Mouse (Mus musculus) erythroblast, embryonic 14.5 days (primary cell): ENCODE data around the gene Arhgef40. TPM values are rescaled to one million over a fixed set of nuclear protein-coding genes. Genes with fewer than 3 reads are reported as not detected.
A peak's percentile ranks its signal among the peaks of the same experiment; 100 is the strongest.

Experiments
- H3K27me3 ChIP-seq: 2 replicates; pipeline ENCODE4 v1.6.1; 2012; ENCODE audit warnings: inconsistent platforms; ENCODE audit not compliant: control insufficient read depth
- H3K36me3 ChIP-seq: 2 replicates; pipeline ENCODE4 v1.6.1; 2012; ENCODE audit warnings: mild to moderate bottlenecking, inconsistent platforms; ENCODE audit not compliant: control insufficient read depth
- H3K4me1 ChIP-seq: 2 replicates; pipeline ENCODE4 v1.6.1; 2012; ENCODE audit warnings: inconsistent platforms; ENCODE audit not compliant: control insufficient read depth
- H3K4me3 ChIP-seq: replicated peaks from 2 replicates; pipeline ENCODE3; 2012; ENCODE audit warnings: moderate library complexity, mild to moderate bottlenecking, inconsistent platforms
- H3K9me3 ChIP-seq: 2 replicates; pipeline ENCODE4 v1.6.1; 2012; ENCODE audit warnings: low read length, inconsistent platforms, mixed read lengths; ENCODE audit not compliant: control insufficient read depth
- GATA1 ChIP-seq: IDR thresholded peaks from 2 replicates; pipeline ENCODE4 v1.6.1; 2012; ENCODE audit warnings: low read length, inconsistent platforms, mixed read lengths
- TAL1 ChIP-seq: IDR thresholded peaks from 3 replicates; pipeline ENCODE4 v1.6.1; 2012; ENCODE audit warnings: low read length, inconsistent platforms, mixed read lengths
- polyA plus RNA-seq: library from polyadenylated mRNA; stranded (reverse); fragments of >175 nt; gene quantifications from 2 replicates; pipeline ENCODE4 v1.2.3, GENCODE M21; 2012

The Arhgef40 gene
- polyA plus RNA-seq, 1 experiment = 5.6 TPM

DNA sequence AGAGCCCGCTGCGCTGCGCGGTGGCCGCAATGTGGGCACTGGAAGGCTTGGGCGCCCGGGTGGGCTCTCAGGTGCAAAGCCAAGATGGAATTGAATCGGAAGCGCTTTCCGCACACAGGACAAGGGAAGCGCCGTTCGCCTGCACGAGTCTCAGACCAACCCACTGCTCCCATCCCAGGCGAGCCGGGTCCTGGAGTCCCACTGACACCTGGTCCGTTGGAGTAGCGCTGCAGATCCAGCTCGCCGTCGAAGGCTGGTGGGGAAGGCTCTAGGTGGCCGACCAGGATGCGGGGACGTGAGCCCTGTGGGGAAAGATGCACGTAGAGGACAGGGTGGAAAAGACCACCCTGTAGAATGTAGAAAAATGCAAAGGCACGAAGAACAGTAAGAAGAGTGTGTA, 24.8 kb downstream of the Arhgef40 start:
- peaks cover 45% of the 10 kb centered on the region for H3K36me3 ChIP-seq
- peaks cover 17% of the 10 kb centered on the region for H3K4me1 ChIP-seq
- TF ChIP-seq TAL1 = no peak
- TF ChIP-seq GATA1 = no peak
- H3K4me3 ChIP-seq = no peak overlapping the region
- H3K27me3 ChIP-seq = peaks cover 6% of the 10 kb centered on the region
- H3K9me3 ChIP-seq = no peaks in the 10 kb centered on the region

DNA sequence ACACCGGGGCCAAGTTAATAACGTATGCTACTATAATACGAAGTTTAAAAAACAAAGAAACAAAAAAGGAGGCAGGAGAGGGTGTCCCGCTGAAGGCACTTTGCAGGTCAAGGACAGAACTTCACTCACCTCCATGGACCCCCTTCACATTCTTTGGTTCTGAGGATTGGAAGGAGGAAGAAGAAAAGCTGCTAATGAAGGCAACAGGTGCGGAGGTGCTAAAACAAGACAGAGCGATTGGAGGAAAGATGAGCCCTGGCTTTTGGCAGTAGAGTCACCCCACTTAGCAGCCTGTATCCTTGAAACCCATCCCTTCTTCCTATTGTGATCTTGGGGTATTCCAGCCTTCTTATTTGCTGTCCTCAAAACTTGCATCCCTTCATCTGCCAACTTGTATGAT, 25.3 kb downstream of the Arhgef40 start:
- no peak for TF ChIP-seq TAL1
- no peak for TF ChIP-seq GATA1
- no peaks in the 10 kb centered on the region for H3K9me3 ChIP-seq
- H3K4me1 ChIP-seq = peaks cover 19% of the 10 kb centered on the region
- no peak overlapping the region for H3K4me3 ChIP-seq
- H3K36me3 ChIP-seq = peaks cover 40% of the 10 kb centered on the region
- H3K27me3 ChIP-seq = peaks cover 6% of the 10 kb centered on the region

DNA sequence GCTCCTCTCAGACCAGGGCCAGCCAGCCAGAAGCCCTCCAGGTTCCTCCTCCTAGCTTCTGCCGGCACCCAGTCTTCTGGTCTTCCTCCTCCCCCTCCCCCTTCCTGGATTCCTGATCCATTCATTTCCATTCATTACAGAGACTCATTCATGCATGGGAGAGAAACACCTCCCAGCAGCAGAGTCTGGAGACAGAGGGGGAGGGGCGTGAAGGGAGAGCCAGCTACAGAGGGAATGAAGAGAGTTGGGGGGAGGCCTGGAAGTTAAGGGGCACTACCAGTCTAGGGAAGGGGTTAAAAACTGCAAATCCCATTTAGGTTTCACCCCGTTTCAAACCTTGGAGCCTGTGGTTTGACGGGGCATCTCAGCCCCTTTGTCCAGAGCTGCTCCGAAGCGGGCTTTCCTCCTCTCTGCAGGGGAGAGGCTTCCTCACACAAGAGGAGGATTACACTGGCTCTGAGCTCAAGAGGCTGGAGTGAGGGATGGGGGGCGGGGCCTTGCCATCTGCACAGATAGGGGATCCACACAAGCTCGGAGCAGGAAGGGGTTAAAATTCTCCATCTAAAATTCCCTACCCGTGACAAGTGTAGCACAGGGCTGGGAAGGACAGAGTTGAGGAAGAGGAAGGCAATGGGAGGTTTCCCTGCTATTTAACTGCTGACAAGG, 26.1 kb downstream of the Arhgef40 start:
- no peak for TF ChIP-seq GATA1
- no peak for TF ChIP-seq TAL1
- Histone ChIP-seq H3K36me3 (peaks cover 34% of the 10 kb centered on the region), H3K4me1 (peaks cover 27% of the 10 kb centered on the region), H3K9me3 (no peaks in the 10 kb centered on the region), H3K27me3 (peaks cover 6% of the 10 kb centered on the region), H3K4me3 (no peak overlapping the region)

DNA sequence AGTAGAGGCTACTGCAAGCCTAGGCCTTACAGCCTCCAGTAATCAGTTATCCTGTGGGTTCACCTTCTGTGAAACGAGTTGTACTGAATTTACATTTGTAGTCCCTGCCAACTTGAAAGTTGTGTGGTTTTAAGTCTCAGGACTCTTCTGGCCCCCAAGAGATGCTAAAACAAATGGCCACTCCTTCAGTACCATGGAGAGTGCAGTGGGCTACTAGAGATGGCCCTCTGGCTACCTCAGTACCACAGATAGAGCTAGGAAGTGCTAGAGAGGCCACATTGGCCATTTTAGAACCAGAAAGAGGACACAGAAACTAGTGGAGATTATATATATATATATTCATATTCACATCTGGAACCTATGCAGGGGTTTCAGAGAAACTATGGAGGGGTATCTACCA, 27.2 kb downstream of the Arhgef40 start:
- peaks cover 24% of the 10 kb centered on the region for H3K36me3 ChIP-seq
- peaks cover 6% of the 10 kb centered on the region for H3K27me3 ChIP-seq
- H3K4me1 ChIP-seq = peaks cover 35% of the 10 kb centered on the region
- no peak for TF ChIP-seq GATA1
- TF ChIP-seq TAL1 = no peak
- H3K9me3 ChIP-seq = no peaks in the 10 kb centered on the region
- H3K4me3 ChIP-seq = no peak overlapping the region

DNA sequence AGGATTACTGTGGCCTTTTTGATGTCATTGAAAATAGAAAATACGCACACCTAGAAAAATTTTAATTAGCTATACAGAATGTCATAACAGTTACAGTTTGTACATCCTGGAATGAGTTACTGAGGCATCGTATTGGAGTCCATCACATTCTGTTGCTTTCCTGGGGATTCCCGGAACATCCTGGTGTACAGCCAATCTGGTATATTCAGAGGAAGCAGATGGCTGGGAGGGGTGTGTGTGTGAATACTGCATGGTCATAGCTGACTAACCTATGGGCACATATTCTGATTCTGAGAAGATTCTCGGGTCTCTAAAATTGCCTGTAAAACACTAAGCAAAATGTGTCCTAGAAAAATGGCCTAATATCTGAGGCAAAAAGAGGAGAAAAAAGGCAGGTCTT, 27.6 kb downstream of the Arhgef40 start:
- peaks cover 6% of the 10 kb centered on the region for H3K27me3 ChIP-seq
- peaks cover 39% of the 10 kb centered on the region for H3K4me1 ChIP-seq
- no peak overlapping the region for H3K4me3 ChIP-seq
- H3K36me3 ChIP-seq = peaks cover 24% of the 10 kb centered on the region
- no peaks in the 10 kb centered on the region for H3K9me3 ChIP-seq
- TF ChIP-seq GATA1 (no peak), TAL1 (no peak)

DNA sequence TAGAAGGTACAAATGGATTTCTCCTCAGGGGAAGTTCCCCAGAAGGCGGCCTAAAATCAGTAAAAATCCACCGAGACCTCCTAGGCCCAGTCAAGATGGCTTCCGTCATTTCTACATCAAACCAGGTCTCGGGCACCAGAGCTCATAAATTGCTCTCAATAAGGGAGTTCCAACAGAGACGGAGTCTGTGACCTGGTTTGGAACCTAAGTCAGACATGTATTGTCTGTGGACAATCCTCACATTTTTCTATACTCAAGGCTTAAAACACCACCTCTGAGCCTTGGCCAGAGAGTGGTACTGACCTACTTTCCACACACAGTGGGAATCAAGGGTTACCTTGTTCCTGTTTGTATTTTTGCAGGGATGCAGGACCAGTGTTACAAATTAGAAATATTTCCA, 28.0 kb downstream of the Arhgef40 start:
- TF ChIP-seq TAL1 (no peak), GATA1 (no peak)
- Histone ChIP-seq H3K36me3 (peaks cover 21% of the 10 kb centered on the region), H3K4me3 (no peak overlapping the region), H3K27me3 (peaks cover 6% of the 10 kb centered on the region), H3K4me1 (peaks cover 40% of the 10 kb centered on the region), H3K9me3 (no peaks in the 10 kb centered on the region)

DNA sequence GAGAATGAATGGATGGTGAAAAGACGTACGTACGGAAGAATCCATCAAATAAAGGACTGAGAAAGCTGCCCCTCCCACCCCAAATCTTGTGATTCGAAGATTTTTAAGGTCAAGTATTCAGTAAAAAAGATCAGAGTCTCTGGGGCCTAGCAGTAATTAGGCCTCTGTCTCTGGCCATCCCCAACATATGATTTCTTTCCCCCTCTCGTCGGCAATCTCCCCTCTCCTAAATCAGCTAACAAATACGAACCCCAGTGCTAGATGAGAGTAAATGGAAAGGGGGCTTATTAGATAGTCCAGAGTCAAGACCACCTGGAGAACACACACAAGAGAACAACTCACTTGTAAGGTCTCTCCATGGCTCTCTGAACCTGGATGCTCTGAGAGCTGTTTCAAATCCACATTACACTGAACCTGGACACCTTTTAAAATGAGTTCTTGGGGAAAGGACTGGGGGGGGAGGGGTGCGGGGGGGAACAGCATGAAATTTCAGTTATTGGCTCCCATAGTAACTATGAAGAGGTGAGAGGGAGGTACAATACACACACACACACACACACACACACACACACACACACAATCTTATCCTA, 28.6 kb downstream of the Arhgef40 start:
- peaks cover 40% of the 10 kb centered on the region for H3K4me1 ChIP-seq

DNA sequence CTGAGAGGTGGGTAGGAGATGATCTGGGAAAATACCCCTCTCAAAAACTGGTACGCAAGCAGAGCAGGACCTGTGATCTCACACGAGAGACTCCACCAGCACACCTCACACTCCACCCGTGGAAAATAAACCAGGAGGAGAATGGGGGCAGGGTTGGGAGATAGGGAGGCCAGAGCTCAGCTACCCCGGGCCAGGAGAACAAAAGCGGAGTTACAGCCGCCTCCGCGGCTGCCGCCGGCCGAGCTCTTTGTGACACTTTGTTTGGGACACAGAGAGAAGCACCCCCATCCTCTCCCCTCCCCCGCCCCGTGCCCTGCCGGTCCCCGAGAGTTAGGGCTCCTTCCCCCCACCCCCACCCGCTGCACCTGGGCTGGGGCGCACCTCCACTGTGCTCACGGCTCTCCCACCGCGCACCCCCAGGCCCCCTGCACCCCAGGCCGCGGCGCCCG, 29.3 kb downstream of the Arhgef40 start:
- TF ChIP-seq TAL1 (no peak), GATA1 (no peak)
- Histone ChIP-seq H3K4me3 (peak overlapping the region; percentile 40), H3K4me1 (peaks cover 44% of the 10 kb centered on the region), H3K9me3 (no peaks in the 10 kb centered on the region), H3K36me3 (peaks cover 20% of the 10 kb centered on the region), H3K27me3 (peaks cover 6% of the 10 kb centered on the region)

More for the DNA sequence above, 28.6 kb downstream of the Arhgef40 start:
- Histone ChIP-seq H3K9me3 (no peaks in the 10 kb centered on the region), H3K27me3 (peaks cover 6% of the 10 kb centered on the region), H3K4me3 (no peak overlapping the region), H3K36me3 (peaks cover 20% of the 10 kb centered on the region)
- no peak for TF ChIP-seq GATA1
- TF ChIP-seq TAL1 = no peak

DNA sequence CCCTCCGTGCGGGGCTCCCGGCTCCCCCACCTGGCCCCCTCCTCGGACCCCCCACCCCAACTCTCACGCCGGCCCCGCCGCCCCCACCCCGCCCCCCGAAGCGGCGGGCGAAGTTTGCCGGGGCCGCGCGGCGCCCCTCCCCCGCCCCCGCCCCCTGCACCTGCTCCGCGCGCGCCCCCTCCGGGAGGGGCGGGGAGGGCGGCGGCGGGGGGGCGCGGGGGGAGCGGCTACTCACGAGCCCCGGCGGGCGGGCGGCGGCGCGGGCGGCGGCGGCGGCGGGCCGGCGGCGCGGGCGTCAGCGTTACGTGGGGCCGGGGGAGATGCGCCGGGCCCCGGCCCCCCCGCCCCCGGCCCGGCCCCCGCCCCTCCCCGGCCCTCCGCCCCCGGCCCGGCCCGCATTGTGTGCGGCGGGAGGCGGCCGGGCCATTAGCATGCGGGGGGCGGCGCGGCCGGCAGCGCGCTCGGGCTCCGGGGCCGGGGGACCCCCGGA, 29.8 kb downstream of the Arhgef40 start:
- Histone ChIP-seq H3K9me3 (no peaks in the 10 kb centered on the region), H3K4me3 (peak overlapping the region; percentile 64), H3K4me1 (peaks cover 44% of the 10 kb centered on the region), H3K27me3 (peaks cover 6% of the 10 kb centered on the region), H3K36me3 (peaks cover 15% of the 10 kb centered on the region)
- TF ChIP-seq TAL1 = no peak
- TF ChIP-seq GATA1 = no peak
